Mouse (Mus musculus): Measurements from ENCODE around the gene Kcnc1. TPM values are rescaled to one million over a fixed set of nuclear protein-coding genes. Genes with fewer than 3 reads are reported as not detected.

Gene Kcnc1
- polyA plus RNA-seq, 1 experiment from 2014 or later: 9.6 TPM

GRCm38 (mm10) chr7:46377008-46377346, 19.3 kb upstream of the Kcnc1 start:
- peak overlapping the region; percentile 30 for H3K4me3 ChIP-seq
- peak overlapping the region; percentile 43; the same call in 1 of the 2 replicates for H3K9ac ChIP-seq
- peaks cover 88% of the 10 kb centered on the region for H3K27me3 ChIP-seq
- WGBS: under 1% methylated on average over 33 of the region's 33 CpGs
- peak overlapping the region; percentile 51 for H3K4me2 ChIP-seq
- H3K36me3 ChIP-seq: no peaks in the 10 kb centered on the region
- peak; percentile 37; the same call in 1 of the 2 replicates for ATAC-seq (ENCODE audit: low FRiP score)
- no peak overlapping the region for H3K27ac ChIP-seq
- no peaks in the 10 kb centered on the region for H3K9me3 ChIP-seq
- H3K4me1 ChIP-seq (replicated peaks): peaks cover 32% of the 10 kb centered on the region

- peaks cover 32% of the 10 kb centered on the region for H3K4me1 ChIP-seq (replicated peaks)
- 0 out of 2 replicates have a peak overlapping the region, but pooled peaks have one; percentile 24 for H3K9ac ChIP-seq
- H3K27me3 ChIP-seq: peaks cover 81% of the 10 kb centered on the region
- H3K27ac ChIP-seq: no peak overlapping the region
- no peak for ATAC-seq (ENCODE audit: low FRiP score)
- peak overlapping the region; percentile 43 for H3K4me2 ChIP-seq
- no peaks in the 10 kb centered on the region for H3K9me3 ChIP-seq
- H3K36me3 ChIP-seq: no peaks in the 10 kb centered on the region
- 3% methylated on average over 22 of the region's 22 CpGs for WGBS
- H3K4me3 ChIP-seq: peak overlapping the region; percentile 23; the same call in 1 of the 2 replicates
Measured at GRCm38 (mm10) chr7:46378123-46378522, 18.2 kb upstream of the Kcnc1 start.

GRCm38 (mm10) chr7:46378983-46379382, 17.3 kb upstream of the Kcnc1 start:
- Histone ChIP-seq H3K4me2 (no peak overlapping the region), H3K36me3 (no peaks in the 10 kb centered on the region), H3K9ac (no peak overlapping the region), H3K4me3 (no peak overlapping the region), H3K4me1 (replicated peaks) (peaks cover 32% of the 10 kb centered on the region), H3K9me3 (no peaks in the 10 kb centered on the region), H3K27ac (no peak overlapping the region), H3K27me3 (peaks cover 74% of the 10 kb centered on the region)
- WGBS: 9% methylated on average over 16 of the region's 16 CpGs
- ATAC-seq (ENCODE audit: low FRiP score): no peak

GRCm38 (mm10) chr7:46380625-46381024, 15.7 kb upstream of the Kcnc1 start:
- no peak for ATAC-seq (ENCODE audit: low FRiP score)
- WGBS: 71% methylated on average over 9 of the region's 9 CpGs
- Histone ChIP-seq H3K27ac (no peak overlapping the region), H3K27me3 (peaks cover 58% of the 10 kb centered on the region), H3K4me2 (no peak overlapping the region), H3K4me1 (replicated peaks) (peaks cover 32% of the 10 kb centered on the region), H3K4me3 (no peak overlapping the region), H3K9ac (no peak overlapping the region), H3K36me3 (no peaks in the 10 kb centered on the region), H3K9me3 (no peaks in the 10 kb centered on the region)

DNA sequence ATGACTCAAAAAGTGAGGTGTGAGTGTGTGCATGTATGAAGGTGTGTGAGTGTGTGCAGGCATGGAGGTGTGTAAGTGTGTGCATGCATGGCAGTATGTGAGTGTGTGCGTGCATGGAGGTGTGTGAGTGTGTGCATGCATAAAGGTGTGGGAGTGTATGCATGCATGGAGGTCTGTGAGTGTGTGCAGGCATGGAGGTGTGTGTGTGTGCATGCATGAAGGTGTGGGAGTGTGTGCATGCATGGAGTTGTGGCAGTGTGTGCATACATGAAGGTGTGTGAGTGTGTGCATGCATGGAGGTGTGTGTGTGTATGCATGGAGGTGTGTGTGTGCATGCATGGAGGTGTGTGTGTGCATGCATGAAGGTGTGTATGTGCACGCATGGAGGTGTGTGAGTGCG, 8.9 kb upstream of the Kcnc1 start:
- Histone ChIP-seq H3K4me1 (replicated peaks) (no peaks in the 10 kb centered on the region), H3K9me3 (no peaks in the 10 kb centered on the region), H3K4me3 (no peak overlapping the region), H3K27me3 (peaks cover 17% of the 10 kb centered on the region; the same call in 1 of the 2 replicates), H3K9ac (no peak overlapping the region), H3K27ac (no peak overlapping the region), H3K36me3 (no peaks in the 10 kb centered on the region), H3K4me2 (no peak overlapping the region)
- ATAC-seq (ENCODE audit: low FRiP score): no peak
- WGBS: 93% methylated on average over 3 of the region's 3 CpGs

GRCm38 (mm10) chr7:46389456-46390085, 6.7 kb upstream of the Kcnc1 start:
- 87% methylated on average over 10 of the region's 10 CpGs for WGBS
- H3K4me2 ChIP-seq: no peak overlapping the region
- H3K27me3 ChIP-seq: peaks cover 25% of the 10 kb centered on the region
- H3K27ac ChIP-seq: no peak overlapping the region
- peaks cover 9% of the 10 kb centered on the region for H3K4me1 ChIP-seq (replicated peaks)
- H3K9ac ChIP-seq: no peak overlapping the region
- no peaks in the 10 kb centered on the region for H3K9me3 ChIP-seq
- no peak overlapping the region for H3K4me3 ChIP-seq
- H3K36me3 ChIP-seq: no peaks in the 10 kb centered on the region
- no peak for ATAC-seq (ENCODE audit: low FRiP score)

GRCm38 (mm10) chr7:46390226-46390625, 6.1 kb upstream of the Kcnc1 start:
- Histone ChIP-seq H3K9ac (no peak overlapping the region), H3K4me1 (replicated peaks) (peaks cover 9% of the 10 kb centered on the region), H3K4me3 (no peak overlapping the region), H3K27me3 (peaks cover 31% of the 10 kb centered on the region), H3K4me2 (no peak overlapping the region), H3K9me3 (no peaks in the 10 kb centered on the region), H3K27ac (no peak overlapping the region), H3K36me3 (no peaks in the 10 kb centered on the region)
- WGBS: 76% methylated on average over 4 of the region's 4 CpGs
- ATAC-seq (ENCODE audit: low FRiP score): no peak

DNA sequence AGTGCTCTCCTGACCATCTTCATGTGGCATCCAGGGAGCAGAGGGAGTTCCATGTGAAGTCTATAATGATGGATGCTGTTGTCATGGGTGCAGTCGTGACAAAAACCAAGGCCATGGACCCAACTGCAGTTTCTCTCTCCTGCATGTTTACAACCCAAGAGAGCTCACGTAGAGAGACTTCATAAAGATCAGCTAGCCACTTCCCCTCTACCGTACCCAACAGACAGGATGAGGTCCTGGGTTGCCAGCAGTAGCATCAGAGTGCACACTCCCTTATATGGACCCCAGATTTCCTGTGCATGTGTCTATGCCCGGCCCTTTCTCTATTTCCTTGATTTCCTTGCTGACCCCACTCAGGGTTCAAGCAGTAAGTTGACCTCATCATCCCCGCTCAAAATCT, 4.6 kb upstream of the Kcnc1 start:
- no peak for ATAC-seq (ENCODE audit: low FRiP score)
- H3K4me1 ChIP-seq (replicated peaks): peaks cover 18% of the 10 kb centered on the region
- H3K27me3 ChIP-seq: peaks cover 36% of the 10 kb centered on the region
- H3K36me3 ChIP-seq: no peaks in the 10 kb centered on the region
- H3K27ac ChIP-seq: no peak overlapping the region
- H3K4me3 ChIP-seq: no peak overlapping the region
- no peaks in the 10 kb centered on the region for H3K9me3 ChIP-seq
- no peak overlapping the region for H3K9ac ChIP-seq
- no peak overlapping the region for H3K4me2 ChIP-seq
- 70% methylated on average over 5 of the region's 5 CpGs for WGBS

- H3K4me1 ChIP-seq (replicated peaks): peaks cover 29% of the 10 kb centered on the region
- H3K9ac ChIP-seq: no peak overlapping the region; the same call in 1 of the 2 replicates
- peak; percentile 29; the same call in 1 of the 2 replicates for ATAC-seq (ENCODE audit: low FRiP score)
- H3K27me3 ChIP-seq: peaks cover 47% of the 10 kb centered on the region
- H3K4me3 ChIP-seq: no peak overlapping the region
- no peaks in the 10 kb centered on the region for H3K36me3 ChIP-seq
- no peak overlapping the region for H3K4me2 ChIP-seq
- WGBS: 0% methylated on average over 2 of the region's 2 CpGs
- no peaks in the 10 kb centered on the region for H3K9me3 ChIP-seq
- no peak overlapping the region for H3K27ac ChIP-seq
Measured at GRCm38 (mm10) chr7:46393116-46393515, 3.2 kb upstream of the Kcnc1 start.

DNA sequence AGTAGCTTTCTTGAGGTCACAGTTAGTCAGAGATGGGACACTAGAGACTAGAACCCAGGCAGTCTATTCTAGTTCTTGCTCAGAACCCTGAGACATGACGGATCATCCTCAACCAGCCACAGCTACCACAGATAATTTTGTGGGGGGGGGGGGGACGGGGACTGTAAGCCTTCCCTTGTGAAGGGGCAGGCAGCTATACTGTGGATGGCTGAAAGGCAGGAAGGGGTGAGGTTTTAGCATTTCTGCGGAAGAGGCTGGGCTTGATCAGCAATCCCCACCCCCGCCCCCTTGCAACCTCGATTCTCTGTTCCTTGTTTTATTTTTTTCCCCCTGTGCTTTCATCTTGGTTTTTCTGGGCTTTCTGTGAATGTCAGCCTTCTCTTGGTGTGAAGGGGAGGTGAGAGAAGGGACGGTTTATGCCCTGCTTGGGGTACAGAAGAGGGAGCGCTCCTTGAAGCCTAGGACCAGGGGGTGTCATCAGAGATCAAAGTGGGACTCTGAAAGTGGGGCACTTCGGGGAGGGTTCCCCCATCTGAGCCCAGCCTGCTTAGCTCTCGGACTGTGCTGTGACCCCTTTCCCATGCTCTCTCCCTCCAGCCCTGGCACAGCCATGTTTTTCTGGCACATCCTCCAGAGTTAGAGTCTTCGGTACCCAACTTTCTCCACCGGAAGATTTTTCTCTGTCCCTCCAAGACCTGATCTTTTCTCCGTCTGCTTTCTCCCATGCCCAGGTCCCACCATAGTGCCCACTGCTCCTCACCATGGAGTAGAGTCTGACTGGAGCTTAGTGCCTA, 2.4 kb upstream of the Kcnc1 start:
- 53% methylated on average over 12 of the region's 12 CpGs for whole genome bisulfite sequencing
- ATAC-seq (ENCODE audit: low FRiP score): no peak
- Histone ChIP-seq H3K4me3 (no peak overlapping the region), H3K4me2 (no peak overlapping the region), H3K36me3 (no peaks in the 10 kb centered on the region), H3K27me3 (peaks cover 55% of the 10 kb centered on the region), H3K9ac (no peak overlapping the region; the same call in 1 of the 2 replicates), H3K27ac (no peak overlapping the region), H3K4me1 (replicated peaks) (peaks cover 37% of the 10 kb centered on the region), H3K9me3 (no peaks in the 10 kb centered on the region)

DNA sequence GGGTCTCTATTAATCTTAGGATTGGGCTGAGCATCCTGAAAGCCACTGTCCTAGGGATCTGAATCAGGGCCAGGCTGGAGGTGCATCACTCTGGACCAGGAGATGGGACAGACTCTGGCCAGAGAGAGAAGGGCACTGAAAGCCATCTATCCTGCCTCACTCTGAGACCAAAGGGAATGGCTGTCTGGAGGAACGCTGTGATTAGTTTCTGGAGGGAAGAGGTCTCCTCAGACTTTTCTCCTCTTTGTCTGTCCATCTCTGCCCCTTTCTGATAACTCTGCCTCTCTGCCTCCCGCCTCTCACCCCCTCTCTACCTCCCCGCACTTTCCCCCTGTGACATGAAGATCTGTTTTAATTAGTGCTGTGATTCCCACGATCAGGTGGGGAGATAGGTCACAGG, 1.4 kb upstream of the Kcnc1 start:
- ATAC-seq (ENCODE audit: low FRiP score): no peak
- no peaks in the 10 kb centered on the region for H3K36me3 ChIP-seq
- H3K4me1 ChIP-seq (replicated peaks): peaks cover 47% of the 10 kb centered on the region
- H3K27ac ChIP-seq: no peak overlapping the region
- WGBS: 71% methylated on average over 4 of the region's 4 CpGs
- no peaks in the 10 kb centered on the region for H3K9me3 ChIP-seq
- H3K27me3 ChIP-seq: peaks cover 63% of the 10 kb centered on the region
- no peak overlapping the region for H3K9ac ChIP-seq
- H3K4me2 ChIP-seq: no peak overlapping the region
- no peak overlapping the region for H3K4me3 ChIP-seq

GRCm38 (mm10) chr7:46395571-46395970, 726 bp upstream of the Kcnc1 start:
- 50% methylated on average over 6 of the region's 6 CpGs for WGBS
- Histone ChIP-seq H3K9me3 (no peaks in the 10 kb centered on the region), H3K27ac (no peak overlapping the region; the same call in 1 of the 2 replicates), H3K4me2 (peak overlapping the region; percentile 77), H3K27me3 (peaks cover 63% of the 10 kb centered on the region), H3K4me1 (replicated peaks) (peaks cover 53% of the 10 kb centered on the region), H3K36me3 (no peaks in the 10 kb centered on the region), H3K4me3 (peak overlapping the region; percentile 90), H3K9ac (no peak overlapping the region)
- ATAC-seq (ENCODE audit: low FRiP score): no peak

Measured in hindbrain, embryonic 13.5 days (tissue).